Mouse (Mus musculus): Measurements from ENCODE around the gene Ttn. TPM values are rescaled to one million over a fixed set of nuclear protein-coding genes. Genes with fewer than 3 reads are reported as not detected.
A peak's percentile ranks its signal among the peaks of the same experiment; 100 is the strongest.

The Ttn gene
- total RNA-seq, 2 experiments from 2014 or later: 2,325 to 2,346 TPM

DNA sequence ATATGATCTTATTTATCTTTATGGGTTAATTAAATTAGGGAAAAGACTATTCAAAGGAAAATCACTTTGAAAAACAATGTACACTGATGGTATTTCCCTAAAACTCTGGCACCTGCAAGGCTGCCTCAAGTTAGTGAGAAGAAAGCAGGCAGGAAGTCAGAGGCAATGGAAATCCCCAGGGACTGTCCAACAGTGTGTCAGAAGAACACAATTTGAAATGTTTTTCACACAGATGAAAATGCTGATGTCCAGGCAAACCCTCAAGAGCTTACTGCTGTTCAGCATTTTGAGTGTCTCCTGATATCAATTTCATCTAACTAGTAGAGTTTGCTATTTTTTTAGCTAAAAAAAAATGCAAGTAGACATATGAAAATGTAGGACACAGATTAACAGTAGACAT is 161.9 kb downstream of the Ttn start:
- DNase-seq: peak; percentile 3

GRCm38 (mm10) chr2:76817796-76818195 is 164.6 kb downstream of the Ttn start:
- DNase-seq: no peak

DNA sequence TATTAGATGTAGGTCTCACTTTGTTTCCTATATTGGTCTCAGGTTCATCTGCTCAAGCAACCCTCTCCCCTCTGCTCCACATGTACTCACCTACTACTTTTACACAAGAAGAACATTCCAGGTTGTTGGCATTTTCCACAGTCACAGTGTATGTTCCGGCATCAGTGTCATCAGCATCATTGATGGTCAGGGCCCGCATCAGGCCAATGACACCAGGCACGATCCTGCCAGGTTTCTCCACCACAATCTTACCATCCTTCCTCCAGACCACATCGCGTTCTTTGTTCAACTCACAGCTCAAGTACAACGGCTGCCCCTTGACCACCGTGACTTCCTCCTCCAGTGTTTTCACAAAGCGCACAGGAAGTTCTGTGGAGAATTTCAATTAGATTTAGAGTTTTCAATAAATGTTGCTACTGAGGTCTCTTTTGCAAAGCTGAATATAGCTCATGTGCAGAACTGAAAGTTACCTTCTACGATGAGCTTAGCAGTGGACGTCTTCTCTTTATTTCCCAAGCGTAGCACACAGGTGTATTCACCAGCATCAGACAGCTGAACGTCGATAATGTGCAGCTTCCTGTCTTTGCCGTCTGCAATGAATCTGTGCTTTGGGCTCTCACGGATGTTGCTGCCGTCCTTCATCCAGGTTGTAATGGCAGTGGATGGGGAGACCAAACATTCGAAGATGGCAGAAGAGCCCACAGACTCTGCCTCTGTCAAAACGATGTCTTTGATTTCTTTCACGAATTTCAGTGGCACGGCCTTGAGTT is 168.1 kb downstream of the Ttn start:
- DNase-seq: no peak

DNA sequence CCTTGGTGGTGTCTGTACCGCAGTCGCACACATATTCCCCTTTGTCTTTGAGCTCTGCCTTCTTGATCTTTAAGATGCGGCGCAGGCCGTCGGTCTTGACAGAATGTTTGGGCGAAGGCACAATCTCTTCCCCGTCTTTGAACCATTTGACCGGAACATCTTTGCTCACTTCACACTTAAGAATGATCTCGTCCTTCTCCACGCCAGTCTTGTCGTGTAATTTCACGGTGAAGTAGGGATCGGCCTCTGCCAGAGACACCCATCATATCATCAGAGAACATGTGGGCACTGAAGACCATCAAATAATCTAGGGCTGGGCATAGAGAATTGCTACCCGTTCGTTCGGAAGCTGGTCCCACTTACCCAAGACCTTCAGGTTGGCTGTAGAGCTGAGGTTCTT is 171.2 kb downstream of the Ttn start:
- no peak for DNase-seq

- peak; percentile 36 for DNase-seq
These were observed 174.0 kb downstream of the Ttn start for GRCm38 (mm10) chr2:76808334-76808733.

DNA sequence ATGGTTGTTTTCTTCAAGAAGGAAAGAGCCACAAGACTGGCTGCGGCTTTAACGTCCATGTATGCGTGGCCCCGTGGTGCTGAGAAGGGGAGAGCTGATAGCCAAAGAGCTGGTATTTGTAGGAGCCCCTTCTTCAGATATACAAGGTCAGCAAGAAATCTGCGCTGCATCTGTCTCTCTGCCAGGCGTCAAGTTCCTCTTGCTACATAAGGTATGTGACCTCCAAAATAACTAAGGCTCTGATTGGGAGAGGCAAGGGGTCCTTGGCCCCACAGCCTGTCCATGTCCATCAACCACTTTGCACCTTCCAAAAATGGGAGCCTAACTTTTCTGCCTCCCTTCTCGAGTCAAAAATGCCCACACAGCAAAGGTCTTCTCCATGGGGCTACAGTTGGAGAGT is 175.1 kb downstream of the Ttn start:
- peak; percentile 38 for DNase-seq

GRCm38 (mm10) chr2:76806861-76807260 is 175.5 kb downstream of the Ttn start:
- DNase-seq: no peak

GRCm38 (mm10) chr2:76806376-76806775 is 176.0 kb downstream of the Ttn start:
- peak; percentile 23 for DNase-seq

DNA sequence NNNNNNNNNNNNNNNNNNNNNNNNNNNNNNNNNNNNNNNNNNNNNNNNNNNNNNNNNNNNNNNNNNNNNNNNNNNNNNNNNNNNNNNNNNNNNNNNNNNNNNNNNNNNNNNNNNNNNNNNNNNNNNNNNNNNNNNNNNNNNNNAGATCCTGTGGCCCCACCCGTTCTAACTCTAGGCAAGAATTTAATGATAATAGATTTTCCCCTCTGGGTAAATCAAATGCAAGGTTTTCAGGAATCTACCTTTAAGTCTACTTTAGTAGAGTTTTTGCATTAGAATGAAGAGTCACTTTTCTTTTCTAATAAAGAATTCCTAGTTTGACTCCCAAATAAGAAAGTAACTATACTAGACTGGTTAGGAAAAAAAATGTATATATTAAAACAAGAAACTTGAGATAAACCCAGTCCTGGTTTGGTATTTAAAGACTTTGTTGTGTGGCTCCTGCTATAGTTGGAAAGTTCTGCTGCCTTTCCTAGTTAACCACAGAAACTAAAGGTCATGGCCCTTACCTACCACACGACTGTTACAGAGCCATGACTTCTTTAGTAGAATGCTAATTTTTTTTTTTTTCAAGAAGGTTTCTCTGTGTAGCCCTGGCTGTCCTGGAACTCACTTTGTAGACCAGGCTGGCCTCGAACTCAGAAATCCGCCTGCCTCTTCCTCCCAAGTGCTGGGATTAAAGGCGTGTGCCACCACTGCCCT is 177.0 kb downstream of the Ttn start:
- no peak for DNase-seq

DNA sequence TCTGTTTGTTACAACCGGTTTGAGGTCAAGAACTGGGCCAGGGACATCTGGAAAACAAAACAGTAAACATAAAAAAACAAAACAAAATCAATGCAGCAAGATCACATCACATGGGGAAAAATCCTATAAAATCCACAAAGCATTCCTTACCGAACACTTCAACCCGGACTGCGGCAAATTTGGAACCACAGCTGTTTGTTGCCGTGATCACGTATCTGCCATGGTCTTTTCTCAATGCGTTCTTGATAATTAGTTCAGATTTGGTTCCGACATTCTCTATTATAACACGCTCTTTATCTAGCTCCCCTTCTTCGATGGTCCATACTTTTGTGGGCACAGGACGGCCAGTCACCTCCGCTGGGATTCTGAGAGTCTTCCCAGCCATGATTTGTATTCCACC is 198.2 kb downstream of the Ttn start:
- DNase-seq: no peak

DNA sequence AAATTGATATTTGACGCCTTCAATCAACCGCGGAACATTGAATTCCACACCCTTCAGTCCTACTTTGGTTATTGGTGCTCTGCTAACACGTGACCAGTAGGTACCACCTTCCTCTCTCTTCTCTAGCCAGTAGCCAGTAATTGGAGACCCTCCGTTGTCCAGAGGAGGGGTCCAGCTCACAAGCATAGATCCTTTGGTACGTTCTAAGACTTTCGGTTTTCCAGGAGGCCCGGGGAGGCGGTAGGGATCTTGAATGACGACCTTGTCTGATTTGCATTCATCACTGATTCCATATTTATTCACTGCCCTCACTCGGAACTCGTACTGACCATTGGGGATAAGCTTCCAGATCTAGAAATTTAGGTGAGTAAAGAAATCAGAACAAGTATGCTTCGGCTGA is 201.6 kb downstream of the Ttn start:
- no peak for DNase-seq

GRCm38 (mm10) chr2:76769831-76770230 is 212.5 kb downstream of the Ttn start:
- peak; percentile 2 for DNase-seq

DNA sequence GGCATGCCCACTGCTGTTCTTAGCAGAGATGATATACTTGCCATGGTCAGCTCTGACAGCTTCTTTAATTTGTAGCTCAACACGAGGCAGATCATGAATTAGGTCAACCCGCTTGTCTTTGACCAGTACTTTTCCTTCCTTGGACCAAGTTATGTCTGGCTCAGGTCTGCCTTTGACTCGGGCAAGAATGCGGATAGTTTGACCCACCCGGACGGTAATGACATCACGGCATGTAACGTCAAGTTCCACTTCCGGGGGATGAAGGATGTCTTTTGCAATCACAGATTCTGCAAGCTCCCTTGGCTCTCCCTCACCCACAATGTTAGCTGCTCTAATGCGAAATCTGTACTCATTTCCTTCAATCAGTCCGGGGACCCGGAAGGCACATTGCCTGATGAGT is 215.1 kb downstream of the Ttn start:
- peak; percentile 8 for DNase-seq

DNA sequence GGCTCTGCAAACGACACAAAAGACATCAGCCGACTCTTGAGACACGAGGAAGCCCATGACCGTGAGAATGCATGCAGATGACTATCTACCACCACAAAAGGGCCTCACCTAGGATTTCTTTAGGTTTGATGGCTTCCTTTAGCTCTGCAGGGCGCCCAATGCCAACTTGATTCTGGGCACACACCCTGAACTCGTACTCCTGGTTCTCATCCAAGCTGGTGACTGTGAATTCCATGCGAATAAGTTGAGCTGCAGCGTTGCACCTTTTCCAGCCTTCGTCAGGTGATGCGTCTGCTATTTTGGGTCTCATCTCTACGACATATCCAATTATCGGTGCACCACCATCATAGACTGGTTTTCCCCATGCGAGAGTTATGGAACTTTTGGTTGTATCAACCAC is 217.8 kb downstream of the Ttn start:
- peak; percentile 5 for DNase-seq

GRCm38 (mm10) chr2:76762154-76762553 is 220.2 kb downstream of the Ttn start:
- no peak for DNase-seq

DNA sequence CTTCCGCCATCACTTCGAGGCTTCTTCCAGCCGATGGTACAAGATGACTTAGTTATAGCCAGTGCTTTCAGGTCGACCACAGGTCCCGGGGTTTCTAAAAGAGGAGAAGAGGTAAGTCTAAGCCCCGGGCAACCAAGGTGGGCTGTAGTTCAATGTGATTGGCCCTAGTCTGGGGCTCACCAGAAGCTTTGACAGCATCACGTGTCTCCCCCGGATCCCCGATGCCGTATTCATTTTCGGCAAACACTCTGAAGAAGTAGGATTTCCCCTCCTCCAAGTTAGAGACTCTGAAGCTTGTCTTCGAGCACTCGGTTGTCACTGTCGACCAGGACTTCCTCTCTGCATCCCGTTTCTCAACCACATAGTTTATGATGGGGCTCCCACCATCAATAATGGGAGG is 225.9 kb downstream of the Ttn start:
- no peak for DNase-seq

GRCm38 (mm10) chr2:76751993-76752392 is 230.4 kb downstream of the Ttn start:
- no peak for DNase-seq

GRCm38 (mm10) chr2:76749341-76750110 is 232.8 kb downstream of the Ttn start:
- no peak for DNase-seq

- DNase-seq: no peak
These were observed 233.7 kb downstream of the Ttn start for GRCm38 (mm10) chr2:76748696-76749095.

DNA sequence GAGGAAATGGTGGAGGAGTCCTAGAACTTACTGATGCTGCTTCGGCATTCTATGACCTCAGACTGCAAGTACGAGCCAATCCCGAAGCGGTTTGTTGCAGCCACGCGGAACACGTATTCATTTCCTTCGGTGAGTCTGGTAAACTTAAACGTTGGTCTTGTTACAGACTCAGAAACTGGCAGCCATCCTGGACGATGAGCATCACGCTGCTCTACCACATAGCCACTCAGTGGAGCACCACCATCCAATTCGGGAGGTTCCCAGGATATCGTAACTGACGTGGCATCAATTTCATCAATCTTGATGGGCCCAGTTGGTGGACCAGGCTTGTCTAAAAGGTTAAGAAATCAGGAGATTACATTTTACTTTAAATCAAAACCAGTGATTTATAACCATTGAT is 262.7 kb downstream of the Ttn start:
- no peak for DNase-seq

DNA sequence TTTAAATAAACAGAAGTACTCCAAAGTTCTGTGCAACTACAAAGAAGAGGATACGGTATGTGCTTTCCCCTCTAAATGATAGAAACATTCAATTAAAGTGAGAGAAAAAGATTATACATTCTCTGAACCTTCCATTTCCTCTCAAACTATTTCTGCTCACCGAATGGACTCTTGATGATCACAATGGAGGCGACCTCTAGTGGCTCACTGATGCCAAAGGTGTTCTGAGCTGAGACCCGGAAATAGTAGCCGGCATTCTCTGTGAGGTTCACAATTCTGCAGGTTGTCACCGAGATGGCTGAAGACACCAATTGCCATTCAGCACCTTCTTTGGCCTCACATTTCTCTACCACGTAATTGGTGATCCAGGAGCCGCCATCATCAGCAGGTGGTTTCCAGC is 267.4 kb downstream of the Ttn start:
- DNase-seq: no peak

- no peak for DNase-seq
These were observed 273.8 kb downstream of the Ttn start for GRCm38 (mm10) chr2:76708512-76708911.

DNA sequence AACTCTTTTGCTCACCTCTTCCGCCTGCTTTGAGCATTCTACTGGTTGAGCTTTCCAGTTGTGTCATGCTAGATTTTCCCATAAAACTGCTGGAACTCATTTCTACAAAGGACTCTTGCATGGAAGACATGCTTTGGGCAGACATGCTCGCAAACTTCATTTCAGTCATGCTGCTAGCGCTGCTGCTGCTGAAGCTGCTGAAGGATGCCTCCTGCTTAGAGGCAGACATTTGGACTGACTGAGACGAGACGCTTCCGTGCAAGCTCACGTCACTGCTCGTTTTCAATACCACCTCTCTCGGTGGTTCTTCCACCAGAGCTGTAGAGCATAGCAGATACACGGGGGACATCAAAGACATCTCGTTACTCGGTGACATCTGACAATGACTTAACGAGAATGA is 276.7 kb downstream of the Ttn start:
- no peak for DNase-seq
